Mouse (Mus musculus) common myeloid progenitor, adult 5-6 weeks (primary cell): Measurements from ENCODE around the gene Slain1. TPM values are rescaled to one million over a fixed set of nuclear protein-coding genes. Genes with fewer than 3 reads are reported as not detected.

Experiments used
- ATAC-seq: replicated peaks from 2 replicates; pipeline ENCODE4 v1.8.0; 2016; ENCODE audit warnings: low read depth, mild to moderate bottlenecking, moderate TSS enrichment, inconsistent platforms; ENCODE audit not compliant: poor library complexity, severe bottlenecking
- total RNA-seq: library from RNA; stranded (forward); fragments of 200-1000, 187-1606 nt; gene quantifications from 2 replicates; pipeline ENCODE4 v1.2.3, GENCODE M21; 2017

Slain1 gene
- total RNA-seq: 9.6 and 11.9 TPM in 2 replicates

- peak; percentile 81 for ATAC-seq
Measured at GRCm38 (mm10) chr14:103649896-103650334, at the start of gene Slain1. TSS of gene Slain1 (plus strand) at chr14:103650228.

GRCm38 (mm10) chr14:103608063-103608462 is 42.0 kb upstream of the Slain1 start:
- ATAC-seq: no peak

GRCm38 (mm10) chr14:103613573-103614271 is 36.3 kb upstream of the Slain1 start:
- ATAC-seq: no peak

- no peak for ATAC-seq
Measured at GRCm38 (mm10) chr14:103614272-103614587, 35.8 kb upstream of the Slain1 start.

- no peak for ATAC-seq
Measured at GRCm38 (mm10) chr14:103619756-103620155, 30.3 kb upstream of the Slain1 start.

GRCm38 (mm10) chr14:103621207-103621606 is 28.8 kb upstream of the Slain1 start:
- no peak for ATAC-seq

- ATAC-seq: no peak
Measured at GRCm38 (mm10) chr14:103626100-103626499, 23.9 kb upstream of the Slain1 start.

- no peak for ATAC-seq
Measured at GRCm38 (mm10) chr14:103629639-103630364, 20.2 kb upstream of the Slain1 start.

- peak; percentile 58; the same call in 1 of the 2 replicates for ATAC-seq
Measured at GRCm38 (mm10) chr14:103630545-103630944, 19.5 kb upstream of the Slain1 start.

- ATAC-seq: no peak
Measured at GRCm38 (mm10) chr14:103643933-103644332, 6.1 kb upstream of the Slain1 start.

- ATAC-seq: no peak
Measured at GRCm38 (mm10) chr14:103647981-103648380, 2.0 kb upstream of the Slain1 start.

GRCm38 (mm10) chr14:103648623-103649255 is 1.3 kb upstream of the Slain1 start:
- no peak for ATAC-seq

- ATAC-seq: no peak
Measured at GRCm38 (mm10) chr14:103649302-103649701, 726 bp upstream of the Slain1 start.

- peak; percentile 23 for ATAC-seq
Measured at GRCm38 (mm10) chr14:103650413-103651101, 529 bp downstream of the Slain1 start.

- ATAC-seq: 0 out of 2 replicates have a peak, but pooled peaks have one; percentile 12
Measured at GRCm38 (mm10) chr14:103651106-103651505, 1.1 kb downstream of the Slain1 start.

- no peak for ATAC-seq
Measured at GRCm38 (mm10) chr14:103651562-103651961, 1.5 kb downstream of the Slain1 start.

GRCm38 (mm10) chr14:103652524-103652923 is 2.5 kb downstream of the Slain1 start:
- ATAC-seq: no peak

- ATAC-seq: no peak
Measured at GRCm38 (mm10) chr14:103653800-103654199, 3.8 kb downstream of the Slain1 start.

GRCm38 (mm10) chr14:103655448-103655847 is 5.4 kb downstream of the Slain1 start:
- ATAC-seq: no peak

- ATAC-seq: no peak
Measured at GRCm38 (mm10) chr14:103657876-103658275, 7.8 kb downstream of the Slain1 start.
